Mouse (Mus musculus): ENCODE data around the gene Gm10282. TPM values are rescaled to one million over a fixed set of nuclear protein-coding genes. Genes with fewer than 3 reads are reported as not detected.

Gm10282 gene
- total RNA-seq, 2 experiments from 2014 or later: 2.8 to 4.2 TPM

- DNase-seq (ENCODE audit: low spot score in 2 of 2): no peak
Measured at GRCm38 (mm10) chr8:72324036-72324706, 19.1 kb upstream of the Gm10282 start.

GRCm38 (mm10) chr8:72323131-72323725 is 18.2 kb upstream of the Gm10282 start:
- peak in 1 of 2 experiments; percentile 28 for DNase-seq (ENCODE audit: low spot score in 2 of 2)

- DNase-seq (ENCODE audit: low spot score in 2 of 2): no peak
Measured at GRCm38 (mm10) chr8:72322471-72322889, 17.4 kb upstream of the Gm10282 start.

GRCm38 (mm10) chr8:72321635-72322441 is 16.8 kb upstream of the Gm10282 start:
- no peak for DNase-seq (ENCODE audit: low spot score in 2 of 2)

- DNase-seq (ENCODE audit: low spot score in 2 of 2): no peak
Measured at GRCm38 (mm10) chr8:72320803-72321583, 15.9 kb upstream of the Gm10282 start.

GRCm38 (mm10) chr8:72319921-72320802 is 15.1 kb upstream of the Gm10282 start:
- peak in 1 of 2 experiments; percentile 36 for DNase-seq (ENCODE audit: low spot score in 2 of 2)

- DNase-seq (ENCODE audit: low spot score in 2 of 2): peak in 1 of 2 experiments; percentile 23
Measured at GRCm38 (mm10) chr8:72319397-72319796, 14.3 kb upstream of the Gm10282 start.

GRCm38 (mm10) chr8:72318801-72319322 is 13.8 kb upstream of the Gm10282 start, which contains the start of gene Klf2:
Gene Klf2, plus strand, starts transcription at chr8:72319033.
- DNase-seq (ENCODE audit: low spot score in 2 of 2): peak; percentile 77 to 86

GRCm38 (mm10) chr8:72317741-72318301 is 12.8 kb upstream of the Gm10282 start:
- DNase-seq (ENCODE audit: low spot score in 2 of 2): no peak

GRCm38 (mm10) chr8:72316053-72316695 is 11.1 kb upstream of the Gm10282 start:
- DNase-seq (ENCODE audit: low spot score in 2 of 2): no peak

- no peak for DNase-seq (ENCODE audit: low spot score in 2 of 2)
Measured at GRCm38 (mm10) chr8:72312926-72313518, 8.0 kb upstream of the Gm10282 start.

GRCm38 (mm10) chr8:72310849-72311506 is 5.9 kb upstream of the Gm10282 start:
- DNase-seq (ENCODE audit: low spot score in 2 of 2): peak; percentile 74 to 79

GRCm38 (mm10) chr8:72308276-72308675 is 3.2 kb upstream of the Gm10282 start:
- DNase-seq (ENCODE audit: low spot score in 2 of 2): no peak

- no peak for DNase-seq (ENCODE audit: low spot score in 2 of 2)
Measured at GRCm38 (mm10) chr8:72306913-72307312, 1.9 kb upstream of the Gm10282 start.

GRCm38 (mm10) chr8:72303633-72304032 is 1.4 kb downstream of the Gm10282 start:
- peak in 1 of 2 experiments; percentile 35 for DNase-seq (ENCODE audit: low spot score in 2 of 2)

- peak in 1 of 2 experiments; percentile 23 for DNase-seq (ENCODE audit: low spot score in 2 of 2)
Measured at GRCm38 (mm10) chr8:72302986-72303612, 2.0 kb downstream of the Gm10282 start.

GRCm38 (mm10) chr8:72301497-72301896 is 3.6 kb downstream of the Gm10282 start:
- DNase-seq (ENCODE audit: low spot score in 2 of 2): no peak

All from left cerebral cortex, adult 18-20 months (tissue).